Mouse (Mus musculus) C2C12 (cell line): ENCODE measurements around the gene Olfr1155. TPM values are rescaled to one million over a fixed set of nuclear protein-coding genes. Genes with fewer than 3 reads are reported as not detected.

Source experiments
- H3K27me3 ChIP-seq: one replicate; pipeline ENCODE4 v1.6.1; 2011; ENCODE audit not compliant: control insufficient read depth, insufficient read depth, insufficient read length
- H3K36me3 ChIP-seq: one replicate; pipeline ENCODE4 v1.6.1; 2011; ENCODE audit not compliant: control insufficient read depth, insufficient read depth
- H3K4me3 ChIP-seq: one replicate; pipeline ENCODE4 v1.5.1; 2011; ENCODE audit warnings: mild to moderate bottlenecking, control low read depth; ENCODE audit not compliant: poor library complexity, insufficient read depth, severe bottlenecking
- H3K79me2 ChIP-seq: one replicate; pipeline ENCODE4 v1.6.1; 2011; ENCODE audit not compliant: control insufficient read depth, insufficient read depth
- H3K79me3 ChIP-seq: one replicate; pipeline ENCODE4 v1.6.1; 2011; ENCODE audit warnings: low read depth, control low read depth
- H3ac ChIP-seq: one replicate; pipeline ENCODE3; 2011; ENCODE audit warnings: low read depth; ENCODE audit not compliant: control insufficient read depth, insufficient read length
- CEBPB ChIP-seq: IDR thresholded peaks from one replicate; pipeline ENCODE4 v1.6.1; 2011; ENCODE audit warnings: low read depth, mild to moderate bottlenecking, control low read depth, moderate library complexity
- CTCF ChIP-seq: IDR thresholded peaks from one replicate; pipeline ENCODE4 v1.5.1; 2011; ENCODE audit not compliant: control insufficient read depth, insufficient read depth, insufficient read length
- FOSL1 ChIP-seq: IDR thresholded peaks from one replicate; pipeline ENCODE4 v1.8.0; 2011; ENCODE audit warnings: mild to moderate bottlenecking, low read length; ENCODE audit not compliant: poor library complexity, insufficient read depth, severe bottlenecking
- MAX ChIP-seq: IDR thresholded peaks from one replicate; pipeline ENCODE4 v1.6.1; 2011; ENCODE audit warnings: mild to moderate bottlenecking, control low read depth
- MYOD1 ChIP-seq: IDR thresholded peaks from one replicate; pipeline ENCODE4 v1.6.1; 2011; ENCODE audit warnings: low read depth; ENCODE audit not compliant: control insufficient read depth, insufficient read length
- MYOG ChIP-seq: IDR thresholded peaks from one replicate; pipeline ENCODE4 v1.6.1; 2011; ENCODE audit not compliant: control insufficient read depth, insufficient read length; ENCODE audit errors: extremely low read depth
- USF1 ChIP-seq: IDR thresholded peaks from one replicate; pipeline ENCODE4 v1.6.1; 2011; ENCODE audit warnings: low read depth, mild to moderate bottlenecking, control low read depth, moderate library complexity
- polyA plus RNA-seq: library from polyadenylated mRNA; unstranded; fragments of >200 nt; fragmentation: generic; extraction: Trizol; gene quantifications from one replicate; pipeline ENCODE4 v1.2.1, GENCODE M21; 2012; ENCODE audit warnings: missing spikeins

Gene Olfr1155
- polyA plus RNA-seq, 1 experiment: not detected

GRCm38 (mm10) chr2:87894662-87895061, 50.3 kb downstream of the Olfr1155 start, which contains the start of gene Olfr1153:
Gene Olfr1153 (plus strand): TSS chr2:87894962.
- no peaks in the 10 kb centered on the region for H3K79me2 ChIP-seq
- no peaks in the 10 kb centered on the region for H3K27me3 ChIP-seq
- H3K4me3 ChIP-seq: no peak within 1 kb of the TSS
- no peak within 1 kb of the TSS for H3ac ChIP-seq
- H3K79me3 ChIP-seq: no peaks in the 10 kb centered on the region
- no peaks in the 10 kb centered on the region for H3K36me3 ChIP-seq
- no peak for TF ChIP-seq MYOG
- no peak for TF ChIP-seq CEBPB
- TF ChIP-seq CTCF: no peak
- no peak for TF ChIP-seq FOSL1
- no peak for TF ChIP-seq MYOD1
- TF ChIP-seq USF1: no peak
- no peak for TF ChIP-seq MAX

Other genes starting within 250 kb of the Olfr1155 start
- not detected for gene Olfr1137, start 232.0 kb downstream of the Olfr1155 start, polyA plus RNA-seq
- gene Olfr1138, start 205.2 kb downstream of the Olfr1155 start, polyA plus RNA-seq: not detected
- not detected for gene Olfr1140, start 201.4 kb downstream of the Olfr1155 start, polyA plus RNA-seq
- not detected for gene Olfr1141, start 191.1 kb downstream of the Olfr1155 start, polyA plus RNA-seq
- gene Olfr152, start 165.7 kb downstream of the Olfr1155 start, polyA plus RNA-seq: not detected
- gene Olfr1143, start 144.5 kb downstream of the Olfr1155 start, polyA plus RNA-seq: not detected
- not detected for gene Olfr1145, start 135.3 kb downstream of the Olfr1155 start, polyA plus RNA-seq
- not detected for gene Olfr1148, start 114.6 kb downstream of the Olfr1155 start, polyA plus RNA-seq
- gene Olfr1150-ps1, start 101.1 kb downstream of the Olfr1155 start, polyA plus RNA-seq: not detected
- not detected for gene Olfr1151, start 89.3 kb downstream of the Olfr1155 start, polyA plus RNA-seq
- gene Olfr1152, start 78.6 kb downstream of the Olfr1155 start, polyA plus RNA-seq: not detected
- not detected for gene Olfr1153, start 50.2 kb downstream of the Olfr1155 start, polyA plus RNA-seq
- gene Olfr1154, start 40.0 kb downstream of the Olfr1155 start, polyA plus RNA-seq: not detected
- not detected for gene Olfr1156, start 8.0 kb upstream of the Olfr1155 start, polyA plus RNA-seq
- gene Olfr1157, start 23.2 kb upstream of the Olfr1155 start, polyA plus RNA-seq: not detected
- not detected for gene Olfr74, start 29.5 kb upstream of the Olfr1155 start, polyA plus RNA-seq
- not detected for gene Olfr1158, start 45.0 kb upstream of the Olfr1155 start, polyA plus RNA-seq
- not detected for gene Olfr1160, start 63.1 kb upstream of the Olfr1155 start, polyA plus RNA-seq
- not detected for gene Olfr1161, start 77.6 kb upstream of the Olfr1155 start, polyA plus RNA-seq
- not detected for gene Olfr73, start 92.6 kb upstream of the Olfr1155 start, polyA plus RNA-seq
- gene Olfr1162, start 106.0 kb upstream of the Olfr1155 start, polyA plus RNA-seq: not detected
- not detected for gene Olfr1163, start 126.7 kb upstream of the Olfr1155 start, polyA plus RNA-seq
- gene Olfr1164, start 148.8 kb upstream of the Olfr1155 start, polyA plus RNA-seq: not detected
- not detected for gene Olfr1166, start 183.1 kb upstream of the Olfr1155 start, polyA plus RNA-seq
- not detected for gene Olfr1167, start 210.1 kb upstream of the Olfr1155 start, polyA plus RNA-seq
- gene Olfr1168, start 236.7 kb upstream of the Olfr1155 start, polyA plus RNA-seq: not detected